ENCODE assay signal across 29 mouse cellular contexts in genomic region chr1:162608127-162608526, GRCm38 (mm10). TPM values are rescaled to one million over a fixed set of nuclear protein-coding genes. Genes with fewer than 3 reads are reported as not detected.
DNase-seq lines count a peak whose midpoint lies in the region; ATAC-seq lines count a peak whose summit lies in the region.
"Had no signal": no experiment of that assay in that cellular context is flagged by ENCODE, and none has a peak within 500 bp of the region (broad histone marks: within the 10 kb centered on the region; RNA-seq: fewer than 3 reads in every experiment).

No protein-coding gene starts in this region.

- no peaks in the 10 kb centered on the region for H3K36me3 ChIP-seq in forebrain, embryonic 15.5 days
- H3K36me3 ChIP-seq in forebrain, embryonic 12.5 days (replicated peaks) = 0 out of 2 replicates have a peak, but pooled peaks cover 2% of the 10 kb centered on the region
- H3K36me3 ChIP-seq in midbrain, embryonic 15.5 days (replicated peaks) = no peaks in the 10 kb centered on the region
- peaks cover 2% of the 10 kb centered on the region; the same call in 1 of the 2 replicates for H3K36me3 ChIP-seq in midbrain, embryonic 13.5 days
- H3K36me3 ChIP-seq: hindbrain, embryonic 13.5 days had no signal

- peak; percentile 16 for DNase-seq in Muller cell, postnatal 12 days (ENCODE audit: inconsistent ontology term)
- DNase-seq in B cell, adult 2 months = no peak
- DNase-seq: adrenal gland, adult 8-10 months; adrenal gland, postnatal 25 days; cerebellum, adult 18-20 months; cerebellum, adult 9-10 months; cerebellum, postnatal 14 days; gastrocnemius, postnatal 10 days; gastrocnemius, postnatal 36 days; heart, postnatal 36 days; kidney, adult 18-20 months had no signal

- WGBS in forebrain, embryonic 15.5 days = 7% methylated on average over 1 of the region's 1 CpGs
- WGBS in forebrain, embryonic 12.5 days = 8% methylated on average over 1 of the region's 1 CpGs
- 7% methylated on average over 1 of the region's 1 CpGs for WGBS in midbrain, embryonic 15.5 days
- WGBS in midbrain, embryonic 13.5 days = 7% methylated on average over 1 of the region's 1 CpGs

- H3K4me2 ChIP-seq in forebrain, embryonic 15.5 days (replicated peaks) = no peak overlapping the region
- no peak overlapping the region for H3K4me2 ChIP-seq in forebrain, embryonic 12.5 days
- no peak overlapping the region for H3K4me2 ChIP-seq in midbrain, embryonic 15.5 days
- H3K4me2 ChIP-seq in midbrain, embryonic 13.5 days (replicated peaks) = no peak overlapping the region
- H3K4me2 ChIP-seq: heart, embryonic 11.5 days; hindbrain, embryonic 13.5 days had no signal

- H3K27me3 ChIP-seq in forebrain, embryonic 15.5 days = no peaks in the 10 kb centered on the region
- no peaks in the 10 kb centered on the region for H3K27me3 ChIP-seq in forebrain, embryonic 12.5 days
- no peaks in the 10 kb centered on the region for H3K27me3 ChIP-seq in midbrain, embryonic 15.5 days (replicated peaks)
- no peaks in the 10 kb centered on the region for H3K27me3 ChIP-seq in midbrain, embryonic 13.5 days
- H3K27me3 ChIP-seq: hindbrain, embryonic 13.5 days had no signal

- peak; percentile 61 for ATAC-seq in forebrain, embryonic 15.5 days (replicated peaks)
- ATAC-seq in forebrain, embryonic 12.5 days (ENCODE audit: low FRiP score) = no peak
- peak; percentile 57 for ATAC-seq in midbrain, embryonic 15.5 days (replicated peaks)
- no peak for ATAC-seq in midbrain, embryonic 13.5 days
- ATAC-seq: activated CD4-positive, CD25-positive, alpha-beta regulatory T cell, adult 4 months; CD4-positive, CD25-positive, alpha-beta regulatory T cell, adult 4 months; hindbrain, postnatal 0 days; inflammation-experienced regulatory T-cells, adult 6 months; intestine, embryonic 16.5 days had no signal

- H3K9ac ChIP-seq in forebrain, embryonic 15.5 days (replicated peaks) = no peak overlapping the region
- no peak overlapping the region for H3K9ac ChIP-seq in forebrain, embryonic 12.5 days
- H3K9ac ChIP-seq in midbrain, embryonic 15.5 days = no peak overlapping the region
- H3K9ac ChIP-seq in midbrain, embryonic 13.5 days (replicated peaks) = no peak overlapping the region
- H3K9ac ChIP-seq: hindbrain, embryonic 13.5 days had no signal

- no peak overlapping the region for H3K27ac ChIP-seq in forebrain, embryonic 15.5 days (replicated peaks)
- no peak overlapping the region for H3K27ac ChIP-seq in forebrain, embryonic 12.5 days
- no peak overlapping the region for H3K27ac ChIP-seq in midbrain, embryonic 15.5 days
- no peak overlapping the region for H3K27ac ChIP-seq in midbrain, embryonic 13.5 days
- H3K27ac ChIP-seq: forebrain, embryonic 10.5 days; hindbrain, embryonic 10.5 days; hindbrain, embryonic 13.5 days; hindbrain, postnatal 0 days had no signal

- no peaks in the 10 kb centered on the region for H3K9me3 ChIP-seq in forebrain, embryonic 15.5 days
- H3K9me3 ChIP-seq in forebrain, embryonic 12.5 days = no peaks in the 10 kb centered on the region
- H3K9me3 ChIP-seq in midbrain, embryonic 15.5 days = no peaks in the 10 kb centered on the region
- no peaks in the 10 kb centered on the region for H3K9me3 ChIP-seq in midbrain, embryonic 13.5 days
- H3K9me3 ChIP-seq: forebrain, embryonic 10.5 days; hindbrain, embryonic 13.5 days had no signal

- 0 out of 2 replicates have a peak, but pooled peaks cover 7% of the 10 kb centered on the region for H3K4me1 ChIP-seq in forebrain, embryonic 15.5 days
- peaks cover 23% of the 10 kb centered on the region for H3K4me1 ChIP-seq in forebrain, embryonic 12.5 days
- H3K4me1 ChIP-seq in midbrain, embryonic 15.5 days = no peaks in the 10 kb centered on the region; the same call in 1 of the 2 replicates
- H3K4me1 ChIP-seq in midbrain, embryonic 13.5 days (replicated peaks) = peaks cover 14% of the 10 kb centered on the region; the same call in 1 of the 2 replicates
- H3K4me1 ChIP-seq: hindbrain, embryonic 13.5 days had no signal

- no peak overlapping the region for H3K4me3 ChIP-seq in forebrain, embryonic 15.5 days
- H3K4me3 ChIP-seq in forebrain, embryonic 12.5 days (replicated peaks) = no peak overlapping the region
- H3K4me3 ChIP-seq in midbrain, embryonic 15.5 days = no peak overlapping the region
- H3K4me3 ChIP-seq in midbrain, embryonic 13.5 days (replicated peaks) = no peak overlapping the region
- H3K4me3 ChIP-seq: forebrain, embryonic 10.5 days; hindbrain, embryonic 10.5 days; hindbrain, embryonic 13.5 days had no signal

RNA-seq across cellular contexts. Expression of gene Myoc, which starts 30.8 kb away (rescaled TPM):
- polyA plus RNA-seq in forebrain, embryonic 15.5 days (2015; fragmentation: Nextera tagmentation; extraction: Ambion mirVana) = not detected in 2 replicates
- not detected in 2 replicates for polyA plus RNA-seq in forebrain, embryonic 12.5 days (2016; fragmentation: Nextera tagmentation; extraction: Ambion mirVana)
- polyA plus RNA-seq in midbrain, embryonic 15.5 days (2015; fragmentation: Nextera tagmentation; extraction: Ambion mirVana) = not detected in 2 replicates
- polyA plus RNA-seq in midbrain, embryonic 13.5 days (2015; fragmentation: Nextera tagmentation; extraction: Ambion mirVana) = not detected in 2 replicates
- polyA plus RNA-seq: activated CD4-positive, CD25-positive, alpha-beta regulatory T cell, adult 4 months; C2C12; CD4-positive, CD25-positive, alpha-beta regulatory T cell, adult 4 months; forebrain, embryonic 10.5 days; heart, embryonic 11.5 days; heart, embryonic 14.5 days; heart, postnatal 0 days; hindbrain, embryonic 13.5 days; inflammation-experienced regulatory T-cells, adult 6 months had no signal

RNA-seq across cellular contexts. Expression of gene Vamp4, which starts 37.8 kb away (rescaled TPM):
- 70.7 and 76.7 TPM in 2 replicates for polyA plus RNA-seq in forebrain, embryonic 15.5 days (2015; fragmentation: Nextera tagmentation; extraction: Ambion mirVana)
- polyA plus RNA-seq in forebrain, embryonic 12.5 days (2016; fragmentation: Nextera tagmentation; extraction: Ambion mirVana) = 61.2 and 66.2 TPM in 2 replicates
- 72.0 and 75.4 TPM in 2 replicates for polyA plus RNA-seq in midbrain, embryonic 15.5 days (2015; fragmentation: Nextera tagmentation; extraction: Ambion mirVana)
- 66.6 and 70.7 TPM in 2 replicates for polyA plus RNA-seq in midbrain, embryonic 13.5 days (2015; fragmentation: Nextera tagmentation; extraction: Ambion mirVana)

RNA-seq across cellular contexts. Expression of gene Myocos, which starts 49.9 kb away (rescaled TPM):
- not detected in 2 replicates for polyA plus RNA-seq in forebrain, embryonic 15.5 days (2015; fragmentation: Nextera tagmentation; extraction: Ambion mirVana)
- not detected in 2 replicates for polyA plus RNA-seq in forebrain, embryonic 12.5 days (2016; fragmentation: Nextera tagmentation; extraction: Ambion mirVana)
- not detected in 2 replicates for polyA plus RNA-seq in midbrain, embryonic 15.5 days (2015; fragmentation: Nextera tagmentation; extraction: Ambion mirVana)
- polyA plus RNA-seq in midbrain, embryonic 13.5 days (2015; fragmentation: Nextera tagmentation; extraction: Ambion mirVana) = not detected in 2 replicates
- polyA plus RNA-seq: activated CD4-positive, CD25-positive, alpha-beta regulatory T cell, adult 4 months; C2C12; CD4-positive, CD25-positive, alpha-beta regulatory T cell, adult 4 months; embryonic facial prominence, embryonic 11.5 days; embryonic facial prominence, embryonic 14.5 days; forebrain, embryonic 10.5 days; heart, embryonic 11.5 days; heart, embryonic 14.5 days; heart, postnatal 0 days; hindbrain, embryonic 10.5 days; hindbrain, embryonic 13.5 days; hindbrain, postnatal 0 days; inflammation-experienced regulatory T-cells, adult 6 months; intestine, embryonic 16.5 days had no signal

RNA-seq across cellular contexts. Expression of gene Mettl13, which starts 59.8 kb away (rescaled TPM):
- 22.2 and 24.7 TPM in 2 replicates for polyA plus RNA-seq in forebrain, embryonic 15.5 days (2015; fragmentation: Nextera tagmentation; extraction: Ambion mirVana)
- polyA plus RNA-seq in forebrain, embryonic 12.5 days (2016; fragmentation: Nextera tagmentation; extraction: Ambion mirVana) = 23.4 and 26.1 TPM in 2 replicates
- polyA plus RNA-seq in midbrain, embryonic 15.5 days (2015; fragmentation: Nextera tagmentation; extraction: Ambion mirVana) = 18.2 and 20.8 TPM in 2 replicates
- polyA plus RNA-seq in midbrain, embryonic 13.5 days (2015; fragmentation: Nextera tagmentation; extraction: Ambion mirVana) = 20.0 and 21.5 TPM in 2 replicates

Comparison
In these comparisons a context has a peak if more than half of its experiments do, and no peak if none do; other contexts are left out.
1. ATAC-seq: peak in forebrain, embryonic 15.5 days (single experiment) and midbrain, embryonic 15.5 days (single experiment); none in forebrain, embryonic 12.5 days (single experiment) and midbrain, embryonic 13.5 days (single experiment).